Mouse (Mus musculus) adrenal gland, postnatal 10 days (tissue): ENCODE results near the gene Akap2. TPM values are rescaled to one million over a fixed set of nuclear protein-coding genes. Genes with fewer than 3 reads are reported as not detected.
A peak's percentile ranks its signal among the peaks of the same experiment; 100 is the strongest.

ENCODE experiments used
- DNase-seq: peaks from one replicate; pipeline ENCODE4 v3.0.0; 2021; ENCODE audit warnings: mixed read lengths
- total RNA-seq, 2 experiments: library from RNA; stranded (reverse); gene quantifications; 2 replicates each; pipeline ENCODE4 v1.2.3; 2021

The Akap2 gene
- total RNA-seq, 2 experiments from 2014 or later = 87.7 to 92.0 TPM

DNA sequence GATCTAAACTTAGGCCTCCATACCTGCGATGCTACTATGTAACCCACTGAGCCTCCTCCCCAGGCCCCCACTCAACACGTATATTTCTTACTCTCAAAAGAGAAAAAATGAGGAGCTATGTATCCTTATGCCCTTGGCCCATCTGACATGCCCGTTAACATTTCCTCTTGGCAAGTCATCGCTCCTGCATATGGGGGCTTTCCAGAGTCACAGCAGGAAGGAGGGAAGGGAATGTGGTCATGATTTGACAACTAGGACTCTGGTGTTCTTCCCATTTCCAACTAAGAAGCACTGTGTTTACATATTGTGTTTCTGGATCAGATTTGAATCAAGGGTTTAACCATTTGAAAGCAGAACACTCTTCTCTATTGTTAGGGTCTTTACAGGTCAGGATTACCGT, 15.9 kb upstream of the Akap2 start:
- no peak for DNase-seq

DNA sequence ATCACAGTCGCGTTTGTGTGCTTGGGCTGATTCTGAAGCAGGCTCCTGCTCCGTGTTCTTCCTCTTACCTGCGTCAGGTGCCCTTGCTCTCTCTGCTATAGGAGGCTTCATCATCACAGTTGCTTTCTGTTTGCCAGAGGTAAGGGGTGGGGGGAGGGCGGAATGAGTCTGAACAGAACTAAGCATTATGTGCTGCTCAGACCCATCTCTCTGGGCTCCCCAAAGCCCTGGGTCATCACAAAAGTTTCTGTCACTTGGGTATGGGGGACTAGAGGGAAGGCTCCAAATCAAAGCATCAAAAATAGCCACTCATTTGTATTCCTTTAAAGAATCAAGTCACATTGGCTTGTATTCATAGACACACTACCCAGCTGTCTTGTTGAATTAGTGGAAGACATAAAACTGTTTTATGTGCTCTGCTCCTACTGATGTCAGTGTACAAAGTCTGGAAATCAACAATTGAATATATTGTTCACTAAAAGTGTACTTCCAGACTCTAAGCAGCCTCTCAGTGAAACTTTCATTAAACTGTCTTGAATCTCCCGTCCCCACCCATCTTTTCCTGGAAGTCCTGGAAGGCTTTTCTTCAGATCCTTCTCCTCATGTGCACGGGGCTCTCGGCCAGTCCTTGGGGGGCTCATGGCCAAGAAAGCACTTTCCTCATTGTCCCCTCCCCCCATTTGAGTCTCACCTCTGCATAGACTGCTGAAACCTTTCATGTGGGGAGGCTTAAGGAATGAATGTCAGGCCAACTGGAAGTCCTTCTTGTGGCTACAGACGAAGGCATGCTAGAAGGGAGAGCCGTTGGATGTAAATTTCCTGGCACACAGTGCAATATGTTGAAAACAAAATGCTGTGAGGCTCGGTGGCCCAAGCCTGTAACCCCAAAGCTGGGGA, 13.6 kb upstream of the Akap2 start:
- no peak for DNase-seq

GRCm38 (mm10) chr4:57704575-57704974, 12.9 kb upstream of the Akap2 start:
- no peak for DNase-seq

DNA sequence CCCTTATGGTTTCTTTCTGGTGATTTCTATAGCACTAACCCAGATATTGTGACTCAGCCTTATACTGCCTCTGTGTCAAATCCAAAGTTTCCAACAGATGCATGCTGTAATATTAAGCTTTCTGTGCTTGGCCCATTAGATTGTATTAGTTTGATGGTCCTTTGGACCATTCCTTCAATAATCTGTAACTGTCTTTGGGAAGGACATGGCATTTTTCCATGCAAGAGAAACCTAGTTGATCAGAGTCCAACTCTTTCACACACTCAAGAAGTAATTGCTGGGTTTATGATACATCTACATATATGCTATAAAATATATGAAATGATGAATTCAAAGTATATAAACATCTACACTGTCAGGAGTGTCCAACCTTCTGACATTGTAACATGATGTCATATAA, 1.6 kb upstream of the Akap2 start:
- DNase-seq = no peak

DNA sequence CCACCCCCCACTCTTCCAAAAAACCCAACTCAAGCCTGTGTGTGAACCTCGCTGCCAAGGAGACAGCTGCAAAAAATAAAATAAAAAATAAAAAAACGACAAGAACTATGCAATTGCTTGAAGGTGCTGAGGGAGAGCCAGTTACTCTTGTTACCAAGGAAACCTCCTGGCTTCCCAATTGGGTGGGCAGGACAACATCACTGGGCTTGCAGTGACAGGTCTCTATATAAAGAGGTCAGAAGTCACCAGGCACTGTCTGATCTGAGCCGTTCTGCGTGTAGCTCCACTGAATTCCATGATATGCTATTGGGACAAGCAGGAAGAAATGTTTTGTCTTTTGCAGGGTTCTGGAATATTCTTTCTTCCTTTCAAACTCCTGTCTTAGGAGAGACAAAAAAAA, 722 bp upstream of the Akap2 start:
- no peak for DNase-seq

DNA sequence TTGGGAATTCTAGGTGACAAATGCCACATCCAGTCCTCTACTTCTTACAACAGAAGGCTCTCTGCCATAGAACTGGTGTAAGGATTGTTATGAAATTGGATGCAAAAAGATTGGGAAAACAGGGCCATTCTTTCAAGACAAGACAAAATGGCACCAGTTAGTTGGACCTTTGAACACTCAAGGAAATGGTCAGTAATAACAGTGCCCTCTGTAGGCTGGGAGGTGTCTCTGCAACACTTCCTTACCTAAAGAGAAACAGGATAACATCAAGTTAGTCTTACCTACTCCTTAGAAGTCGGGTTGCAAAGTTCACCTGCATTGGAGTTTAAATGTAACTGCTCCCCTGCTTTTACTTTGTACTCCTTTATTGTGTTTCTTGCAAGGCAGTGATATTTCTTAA, 1.9 kb downstream of the Akap2 start:
- DNase-seq = no peak

DNA sequence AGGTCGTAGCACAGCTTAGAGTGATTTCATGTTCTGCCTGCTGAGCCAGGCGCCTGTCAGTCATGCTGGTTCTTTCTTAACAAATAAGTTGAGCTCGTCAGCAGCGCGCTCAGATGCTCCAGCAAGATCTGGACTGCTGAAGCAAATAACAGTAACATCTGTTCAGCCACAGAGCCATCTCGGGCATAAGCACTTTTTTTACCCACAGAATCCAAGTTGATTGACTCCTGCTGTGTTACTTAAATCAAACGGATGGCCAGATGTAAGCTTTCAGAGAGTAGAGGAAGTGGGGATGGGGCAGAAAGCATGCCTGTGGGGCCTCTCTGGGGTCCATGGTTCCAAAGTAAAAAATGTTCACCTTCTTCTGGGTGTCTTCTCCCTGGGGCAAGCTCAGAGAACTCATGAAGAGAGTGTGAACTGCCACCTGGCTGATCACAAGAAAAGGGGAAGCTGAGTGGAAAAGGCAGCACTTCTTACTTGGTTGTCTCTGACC, 3.5 kb downstream of the Akap2 start:
- DNase-seq = no peak

GRCm38 (mm10) chr4:57722296-57722695, 4.8 kb downstream of the Akap2 start:
- DNase-seq = no peak

- DNase-seq = no peak
Observed at GRCm38 (mm10) chr4:57723659-57724058, 6.2 kb downstream of the Akap2 start.

- DNase-seq = no peak
Observed at GRCm38 (mm10) chr4:57725569-57725968, 8.1 kb downstream of the Akap2 start.

DNA sequence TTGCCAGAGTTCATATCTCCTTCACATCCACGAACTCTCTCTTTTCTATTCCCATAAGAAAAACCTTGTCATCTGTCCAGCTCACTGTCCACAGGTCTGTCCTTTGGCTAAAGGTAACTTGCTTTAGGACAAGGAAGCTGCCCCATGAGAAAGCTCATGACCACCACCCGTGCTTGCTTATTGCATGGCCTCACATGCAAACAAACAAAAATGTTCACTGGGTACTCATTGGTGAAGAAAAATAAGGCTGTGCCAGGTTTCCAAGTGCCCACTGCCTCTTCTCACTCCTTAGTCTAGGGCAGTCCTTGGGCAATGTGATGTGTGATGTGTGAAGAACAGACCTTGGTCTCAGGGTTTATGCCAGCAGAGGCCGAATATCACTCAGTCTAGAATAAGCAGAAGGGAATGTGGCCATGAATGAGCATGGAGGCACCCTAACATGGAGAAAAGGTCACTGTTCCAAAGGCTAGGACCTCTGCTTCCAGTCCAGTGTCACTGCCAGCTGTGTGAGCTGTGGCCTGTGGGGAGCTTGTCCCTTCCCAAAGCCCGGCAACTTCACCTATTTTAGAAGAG, 11.2 kb downstream of the Akap2 start:
- DNase-seq = peak; percentile 47

- no peak for DNase-seq
Observed at GRCm38 (mm10) chr4:57730047-57730446, 12.6 kb downstream of the Akap2 start.

DNA sequence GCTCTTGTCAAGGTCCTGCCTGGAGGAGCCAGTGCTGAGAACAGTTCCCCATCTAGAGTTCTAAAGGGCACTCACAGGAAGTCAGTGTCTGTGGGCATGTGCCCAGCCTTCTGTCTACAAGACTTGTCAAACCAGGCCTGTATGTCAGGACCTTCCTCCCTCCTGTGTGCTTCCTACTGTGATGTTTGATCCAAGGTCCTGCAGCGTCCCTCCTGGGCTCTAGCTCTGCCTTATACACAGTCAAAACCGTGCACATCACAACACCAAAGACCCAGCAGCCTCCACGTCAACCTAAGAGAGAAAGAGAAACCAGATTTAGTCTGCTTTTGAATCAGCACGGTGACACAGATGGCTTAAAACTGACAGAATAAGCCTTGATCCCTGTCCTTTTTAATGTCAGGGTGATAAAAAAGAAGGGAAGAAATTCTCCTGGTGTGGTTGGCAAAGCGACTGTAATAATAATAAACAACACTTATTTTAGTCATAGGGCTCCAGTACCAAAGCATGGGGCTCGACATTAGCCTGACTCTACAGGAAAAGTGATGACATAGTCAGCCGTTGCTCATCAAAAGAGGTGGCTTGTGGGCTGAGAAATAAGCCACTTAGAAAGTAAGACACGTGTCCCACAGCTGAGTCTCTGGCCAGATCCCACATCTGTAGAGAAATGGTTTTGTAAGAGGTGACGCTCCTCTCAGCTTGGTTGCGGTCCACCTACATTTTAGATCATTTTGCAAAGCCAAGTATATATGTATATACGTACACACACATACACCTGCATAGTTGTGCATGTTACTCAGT, 13.5 kb downstream of the Akap2 start:
- peak; percentile 47 for DNase-seq

DNA sequence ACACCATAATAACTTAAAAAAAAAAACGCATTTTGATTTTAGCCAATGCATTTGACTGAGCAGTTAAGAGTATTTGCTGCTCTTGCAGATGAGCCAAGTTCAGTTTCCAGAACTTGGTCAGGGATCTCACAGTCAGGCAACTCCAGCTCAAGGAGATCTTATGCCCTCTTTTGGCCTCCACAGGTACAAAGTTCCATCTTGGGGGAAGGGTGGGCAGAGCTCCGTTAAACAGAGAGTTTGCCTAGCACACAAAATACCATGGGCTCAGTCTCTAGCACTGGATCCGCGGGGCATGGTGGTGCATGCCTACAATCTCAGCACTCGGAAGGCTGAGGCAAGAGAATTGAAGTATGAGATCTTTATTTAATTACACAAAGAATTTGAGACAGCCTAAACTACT, 14.9 kb downstream of the Akap2 start:
- no peak for DNase-seq

GRCm38 (mm10) chr4:57733445-57733844, 16.0 kb downstream of the Akap2 start:
- peak; percentile 68 for DNase-seq

DNA sequence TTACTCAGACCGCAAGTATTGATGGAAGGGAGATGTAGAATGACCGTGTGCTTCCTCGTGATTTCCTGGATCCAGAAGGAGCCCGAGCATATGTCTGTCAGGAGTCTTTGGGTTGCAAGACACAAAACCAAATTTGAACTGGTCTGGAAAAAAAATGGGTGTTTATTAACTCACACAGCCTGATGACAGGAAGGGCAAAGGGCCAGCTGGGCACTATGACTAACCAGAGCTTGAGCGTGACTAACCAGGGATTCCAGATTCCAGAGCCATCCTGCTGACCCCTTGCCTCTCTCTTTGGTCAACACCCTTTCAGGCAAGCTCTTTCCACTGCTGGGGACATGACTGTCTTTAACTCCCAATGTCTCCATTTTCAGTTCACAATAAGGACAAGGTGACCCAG, 18.0 kb downstream of the Akap2 start:
- peak; percentile 62 for DNase-seq

- peak; percentile 47 for DNase-seq
Observed at GRCm38 (mm10) chr4:57738856-57739552, 21.5 kb downstream of the Akap2 start.

- DNase-seq = no peak
Observed at GRCm38 (mm10) chr4:57743325-57743929, 26.0 kb downstream of the Akap2 start.

DNA sequence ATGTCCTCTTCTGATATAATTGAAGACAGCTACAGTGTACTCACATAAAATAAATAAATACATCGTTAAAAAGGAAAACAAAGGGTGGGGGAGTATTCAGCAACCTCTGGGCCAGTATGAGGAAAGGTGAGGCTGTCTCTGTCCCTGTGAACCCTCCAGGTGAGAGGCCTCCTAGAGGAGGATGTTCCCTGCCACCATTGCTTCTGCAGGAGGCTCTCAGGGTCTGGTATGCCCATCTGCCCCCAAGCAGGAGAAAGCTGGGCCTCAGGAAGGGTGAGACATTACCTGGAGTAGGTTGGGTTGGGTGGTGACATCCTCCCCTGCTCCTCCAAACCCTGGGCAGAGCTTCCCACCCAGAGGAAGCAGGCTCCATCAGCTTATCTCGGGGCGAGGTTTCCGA, 33.2 kb downstream of the Akap2 start:
- DNase-seq = no peak

DNA sequence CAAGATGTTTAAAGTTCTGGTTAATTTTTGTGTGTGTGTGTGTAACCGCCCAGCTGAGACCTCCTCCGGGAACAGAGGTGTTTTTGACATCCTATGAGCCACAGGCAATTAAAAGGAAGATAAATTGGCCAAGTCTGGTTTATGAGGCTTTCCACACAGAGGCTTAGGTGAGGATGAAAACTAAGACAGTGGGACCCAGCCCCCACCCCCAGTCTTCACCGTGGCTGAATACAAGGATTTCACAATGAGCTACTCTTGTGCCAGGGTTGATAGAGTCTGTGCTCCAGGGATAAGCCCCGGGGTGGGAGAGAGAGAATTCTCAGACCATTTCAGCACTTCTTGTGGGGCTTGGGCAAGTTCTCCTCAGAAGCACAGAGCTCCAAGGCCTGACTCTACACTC, 33.6 kb downstream of the Akap2 start:
- no peak for DNase-seq

DNA sequence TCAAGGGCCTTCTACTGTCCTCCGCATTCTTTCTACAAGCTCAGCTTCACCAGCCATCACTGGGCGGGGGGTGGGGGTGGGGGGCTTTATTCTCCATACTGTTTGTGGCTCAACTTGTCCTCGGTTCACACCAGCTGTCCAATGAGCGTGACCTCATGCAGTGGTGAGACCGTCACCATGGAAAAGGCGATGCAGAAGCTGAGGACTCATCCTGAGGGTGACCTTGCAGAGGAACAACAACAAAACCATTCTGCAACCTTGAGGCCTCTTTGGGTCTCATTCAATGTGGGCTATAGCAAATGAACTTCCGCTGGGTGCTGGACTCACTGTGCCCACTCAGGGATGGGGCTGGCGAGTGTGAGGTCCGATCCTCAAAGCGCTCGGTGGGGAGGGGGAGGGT, 34.1 kb downstream of the Akap2 start:
- DNase-seq = peak; percentile 39

GRCm38 (mm10) chr4:57755085-57755484, 37.6 kb downstream of the Akap2 start:
- no peak for DNase-seq
